Mouse (Mus musculus) heart, embryonic 14.5 days (tissue): Measurements from ENCODE around the gene Nadsyn1. TPM values are rescaled to one million over a fixed set of nuclear protein-coding genes. Genes with fewer than 3 reads are reported as not detected.
A peak's percentile ranks its signal among the peaks of the same experiment; 100 is the strongest.

Experiments used
- ATAC-seq: fragments of 200-750 bp; cut with Nextera tagmentation; 2 replicates; pipeline ENCODE4 v1.8.0; 2017; ENCODE audit warnings: low read depth, moderate TSS enrichment; ENCODE audit not compliant: insufficient number of reproducible peaks, insufficient read depth, low FRiP score
- H3K27ac ChIP-seq, 2 experiments: fragments of 200-500 bp in 1 of 2; fragments of 300-500 bp in 1 of 2; sonication (generic) in 1 of 2; replicated peaks in 1 of 2; 2 replicates each; pipeline ENCODE4 v1.5.1; 2012 to 2014; ENCODE audit warnings: low read depth in 2 of 2, low read length in 2 of 2, control low read depth in 1 of 2, mild to moderate bottlenecking in 1 of 2, mixed read lengths in 1 of 2; ENCODE audit not compliant: control insufficient read depth in 1 of 2, insufficient read depth in 1 of 2
- H3K27me3 ChIP-seq: fragments of 300-500 bp; sonication (generic); 2 replicates; pipeline ENCODE4 v1.6.1; 2014; ENCODE audit warnings: mild to moderate bottlenecking, low read length, control low read depth; ENCODE audit not compliant: control insufficient read depth, insufficient read depth
- H3K36me3 ChIP-seq: fragments of 300-500 bp; sonication (generic); 2 replicates; pipeline ENCODE4 v1.6.1; 2014; ENCODE audit warnings: mild to moderate bottlenecking, control low read depth, low read length, mixed read lengths; ENCODE audit not compliant: control insufficient read depth, insufficient read depth
- H3K4me1 ChIP-seq, 2 experiments: fragments of 200-500 bp in 1 of 2; fragments of 300-500 bp in 1 of 2; sonication (generic) in 1 of 2; 2 replicates each; pipeline ENCODE4 v1.6.1; 2012 to 2014; ENCODE audit warnings: low read length in 2 of 2, control low read depth in 1 of 2, mixed read lengths in 1 of 2; ENCODE audit not compliant: control insufficient read depth in 2 of 2, insufficient read depth in 2 of 2
- H3K4me2 ChIP-seq: fragments of 300-500 bp; sonication (generic); 2 replicates; pipeline ENCODE4 v1.6.1; 2014; ENCODE audit warnings: mild to moderate bottlenecking, low read length
- H3K4me3 ChIP-seq, 2 experiments: fragments of 200-500 bp in 1 of 2; fragments of 300-500 bp in 1 of 2; sonication (generic) in 1 of 2; 2 replicates each; pipeline ENCODE4 v1.5.1; 2012 to 2014; ENCODE audit warnings: low read length in 2 of 2, mild to moderate bottlenecking in 2 of 2, control low read depth in 1 of 2, low read depth in 1 of 2, moderate library complexity in 1 of 2; ENCODE audit not compliant: control insufficient read depth in 1 of 2, insufficient read depth in 1 of 2
- H3K9ac ChIP-seq: fragments of 300-500 bp; sonication (generic); 2 replicates; pipeline ENCODE4 v1.6.1; 2014; ENCODE audit warnings: mild to moderate bottlenecking, low read length
- H3K9me3 ChIP-seq: fragments of 300-500 bp; sonication (generic); 2 replicates; pipeline ENCODE4 v1.6.1; 2016; ENCODE audit warnings: low read length, control low read depth; ENCODE audit not compliant: control insufficient read depth
- WGBS: fragments of 180-500 bp; shearing (Covaris S2); extraction: QIAGEN DNeasy Blood & Tissue Kit; methylation state at CpG from one replicate; pipeline ENCODE4 v1.1.7; 2014; 5-methylcytosine and 5-hydroxymethylcytosine counted together
- polyA plus RNA-seq: library from polyadenylated mRNA; unstranded; fragments of >200 nt; fragmentation: Nextera tagmentation; extraction: Ambion mirVana; gene quantifications from 2 replicates; pipeline ENCODE4 v1.2.1, GENCODE M21; 2014

The Nadsyn1 gene
- polyA plus RNA-seq, 1 experiment from 2014 or later = 7.2 TPM

DNA sequence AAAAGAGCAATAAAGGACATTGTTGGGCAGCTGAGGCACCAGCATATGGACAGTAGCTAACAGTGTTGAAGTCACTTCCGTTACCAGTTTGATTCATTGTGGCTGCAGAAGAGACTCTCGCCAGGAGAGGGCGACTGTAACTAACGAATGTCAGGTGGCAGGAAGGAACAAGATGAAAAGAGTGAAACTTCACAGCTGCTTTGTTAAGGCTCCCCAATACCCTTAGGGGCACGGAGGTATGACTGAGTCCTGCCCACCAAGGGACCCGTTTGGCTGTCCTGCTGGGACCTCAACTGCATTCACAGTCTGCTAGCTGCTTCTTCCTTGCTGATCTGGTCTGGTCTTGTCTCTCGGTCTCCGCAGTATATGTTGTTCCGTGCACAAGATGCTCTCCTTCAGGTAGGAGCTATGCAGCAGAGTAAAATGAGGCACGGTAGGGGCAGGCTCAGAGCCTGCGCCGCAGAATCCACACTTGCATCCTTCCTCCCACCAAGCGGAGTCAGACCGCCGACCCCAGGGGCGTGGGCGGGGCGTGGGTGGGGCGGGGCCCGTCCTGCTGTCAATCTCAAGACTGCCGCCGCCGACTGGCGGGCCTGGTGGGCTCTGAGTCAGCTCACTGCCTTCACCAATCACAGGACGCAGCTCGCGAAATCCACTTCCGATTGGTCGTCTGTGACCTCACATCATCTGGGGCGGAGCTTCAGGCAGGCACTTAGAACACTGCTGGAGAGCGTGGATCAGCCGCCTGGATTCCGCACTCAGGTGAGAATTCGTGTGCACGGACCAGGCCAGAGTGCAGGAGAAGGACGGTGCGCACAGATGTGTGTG, 7.1 kb upstream of the Nadsyn1 start:
- Histone ChIP-seq H3K27me3 (no peaks in the 10 kb centered on the region), H3K4me3 (peak overlapping the region; percentile 66 to 92), H3K4me1 (peaks cover 2 to 8% of the 10 kb centered on the region in 2 experiments), H3K9ac (peak overlapping the region; percentile 80), H3K9me3 (no peaks in the 10 kb centered on the region), H3K27ac (peak overlapping the region; percentile 88 to 94), H3K36me3 (0 out of 2 replicates have a peak, but pooled peaks cover 4% of the 10 kb centered on the region), H3K4me2 (peak overlapping the region; percentile 85)
- ATAC-seq = peak; percentile 95
- under 1% methylated on average over 37 of the region's 37 CpGs for WGBS

DNA sequence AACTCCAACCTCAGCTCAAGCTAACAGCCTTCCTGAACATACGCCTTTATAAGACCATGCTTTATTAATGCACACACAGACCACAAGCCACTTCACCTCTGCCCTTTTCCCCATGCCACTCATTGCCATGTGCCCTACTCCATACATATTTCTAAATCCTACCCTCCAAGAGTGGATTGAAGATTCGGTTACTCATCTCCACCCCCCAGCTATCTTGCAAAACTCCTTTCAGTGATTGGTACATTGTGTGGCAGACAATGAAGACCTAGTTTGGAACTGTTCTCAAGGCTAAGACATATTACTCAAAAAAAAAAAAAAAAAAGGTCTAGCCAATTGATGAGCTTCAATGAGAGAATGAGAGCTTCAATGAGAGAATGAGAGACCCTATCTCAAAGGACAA, 4.3 kb upstream of the Nadsyn1 start:
- no peaks in the 10 kb centered on the region for H3K27me3 ChIP-seq
- no peak overlapping the region for H3K4me3 ChIP-seq
- ATAC-seq = no peak
- H3K9me3 ChIP-seq = no peaks in the 10 kb centered on the region
- no peak overlapping the region for H3K27ac ChIP-seq
- no peaks in the 10 kb centered on the region for H3K36me3 ChIP-seq
- no peak overlapping the region for H3K4me2 ChIP-seq
- peaks cover 9 to 15% of the 10 kb centered on the region in 2 experiments for H3K4me1 ChIP-seq
- no peak overlapping the region for H3K9ac ChIP-seq
- WGBS = 82% methylated on average over 2 of the region's 2 CpGs

- no peaks in the 10 kb centered on the region for H3K9me3 ChIP-seq
- peak overlapping the region; percentile 85 to 87 for H3K27ac ChIP-seq
- H3K9ac ChIP-seq = peak overlapping the region; percentile 69
- 77% methylated on average over 4 of the region's 4 CpGs for WGBS
- ATAC-seq = no peak
- H3K4me1 ChIP-seq = peaks cover 8 to 10% of the 10 kb centered on the region in 2 experiments
- H3K4me2 ChIP-seq = peak overlapping the region; percentile 62
- no peaks in the 10 kb centered on the region for H3K27me3 ChIP-seq
- peak overlapping the region; percentile 39 to 64 for H3K4me3 ChIP-seq
- H3K36me3 ChIP-seq = peaks cover 9% of the 10 kb centered on the region
Observed at GRCm38 (mm10) chr7:143823266-143823605, 587 bp upstream of the Nadsyn1 start.

GRCm38 (mm10) chr7:143821241-143821640, 1.4 kb downstream of the Nadsyn1 start:
- H3K4me2 ChIP-seq = no peak overlapping the region
- H3K27me3 ChIP-seq = no peaks in the 10 kb centered on the region
- no peaks in the 10 kb centered on the region for H3K9me3 ChIP-seq
- H3K4me1 ChIP-seq = peaks cover 8 to 10% of the 10 kb centered on the region in 2 experiments
- H3K4me3 ChIP-seq = no peak overlapping the region
- no peak for ATAC-seq
- no peak overlapping the region for H3K9ac ChIP-seq
- H3K27ac ChIP-seq = no peak overlapping the region
- 88% methylated on average over 2 of the region's 2 CpGs for WGBS
- H3K36me3 ChIP-seq = peaks cover 22% of the 10 kb centered on the region

DNA sequence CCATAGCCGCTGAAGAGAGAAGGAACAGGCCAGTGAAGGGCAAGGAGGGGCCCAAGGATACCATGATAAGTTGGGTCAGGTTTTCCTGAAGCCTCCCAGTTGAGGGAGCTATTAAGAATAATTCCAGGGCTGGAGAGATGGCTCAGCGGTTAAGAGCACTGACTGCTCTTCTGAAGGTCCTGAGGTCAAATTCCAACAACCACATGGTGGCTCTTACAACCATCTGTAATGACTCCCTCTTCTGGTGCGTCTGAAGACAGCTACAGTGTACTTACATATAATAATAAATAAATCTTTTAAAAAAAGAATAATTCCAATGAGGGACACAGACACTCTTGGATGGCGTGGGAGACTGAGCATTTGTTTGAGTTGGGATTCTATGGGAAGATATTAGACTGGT, 3.4 kb downstream of the Nadsyn1 start:
- Histone ChIP-seq H3K9ac (no peak overlapping the region), H3K4me2 (no peak overlapping the region), H3K4me3 (no peak overlapping the region), H3K27me3 (no peaks in the 10 kb centered on the region), H3K4me1 (peaks cover 8 to 10% of the 10 kb centered on the region in 2 experiments), H3K36me3 (peaks cover 42% of the 10 kb centered on the region), H3K27ac (no peak overlapping the region), H3K9me3 (no peaks in the 10 kb centered on the region)
- no peak for ATAC-seq
- WGBS = 73% methylated on average over 4 of the region's 4 CpGs

GRCm38 (mm10) chr7:143808909-143809308, 13.7 kb downstream of the Nadsyn1 start:
- 64% methylated on average over 1 of the region's 1 CpGs for WGBS
- no peak overlapping the region for H3K4me2 ChIP-seq
- ATAC-seq = no peak

DNA sequence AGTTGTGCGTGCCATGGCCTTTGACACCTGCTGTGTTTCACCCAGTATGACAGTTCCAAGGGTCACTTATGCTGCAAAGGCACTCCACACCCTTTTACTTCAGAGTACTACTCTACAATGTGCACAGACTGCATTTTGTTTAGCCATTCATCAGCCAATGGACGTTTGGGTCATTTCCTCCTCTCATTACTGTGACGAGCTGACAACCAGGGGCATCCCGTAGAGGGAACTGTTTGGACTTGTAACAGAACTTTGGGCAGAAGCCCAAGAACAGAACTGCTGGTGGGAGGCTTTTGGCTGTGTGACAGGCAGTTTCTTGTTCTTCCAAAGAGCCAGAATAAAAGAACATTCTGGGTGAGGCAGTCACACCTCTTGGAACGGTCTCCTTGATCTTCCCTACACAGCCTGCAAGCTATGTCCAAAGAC, 17.4 kb downstream of the Nadsyn1 start:
- no peak overlapping the region for H3K9ac ChIP-seq
- 66% methylated on average over 5 of the region's 5 CpGs for WGBS
- H3K9me3 ChIP-seq = no peaks in the 10 kb centered on the region
- ATAC-seq = no peak
- H3K27ac ChIP-seq = no peak overlapping the region
- H3K4me2 ChIP-seq = no peak overlapping the region
- H3K27me3 ChIP-seq = no peaks in the 10 kb centered on the region
- no peak overlapping the region for H3K4me3 ChIP-seq
- H3K4me1 ChIP-seq = no peaks in the 10 kb centered on the region
- H3K36me3 ChIP-seq = peaks cover 92% of the 10 kb centered on the region

More at GRCm38 (mm10) chr7:143808909-143809308, 13.7 kb downstream of the Nadsyn1 start:
- Histone ChIP-seq H3K27me3 (no peaks in the 10 kb centered on the region), H3K27ac (no peak overlapping the region), H3K9ac (no peak overlapping the region), H3K4me3 (no peak overlapping the region), H3K4me1 (no peaks in the 10 kb centered on the region), H3K9me3 (no peaks in the 10 kb centered on the region), H3K36me3 (peaks cover 90% of the 10 kb centered on the region)
